Mouse (Mus musculus): Measurements from ENCODE around the gene Tomm7.
"Not testable (repeated sequence)": the region's sequence is repeated elsewhere in the genome, so short reads cannot be mapped to it uniquely, and the experiment has no call there.

Gene Tomm7

GRCm38 (mm10) chr5:23843674-23844530 is at the start of gene Tomm7:
Gene Tomm7, minus strand, starts transcription at chr5:23844161.
- peak; percentile 97 for DNase-seq (ENCODE audit: low spot score)

GRCm38 (mm10) chr5:23893156-23893863 is 49.3 kb upstream of the Tomm7 start:
- DNase-seq (ENCODE audit: low spot score): no peak

- DNase-seq (ENCODE audit: low spot score): peak; percentile 59
Observed at GRCm38 (mm10) chr5:23890734-23891133, 46.8 kb upstream of the Tomm7 start.

- no peak for DNase-seq (ENCODE audit: low spot score)
Observed at GRCm38 (mm10) chr5:23889461-23889860, 45.5 kb upstream of the Tomm7 start.

GRCm38 (mm10) chr5:23887111-23887510 is 43.1 kb upstream of the Tomm7 start:
- no peak for DNase-seq (ENCODE audit: low spot score)

GRCm38 (mm10) chr5:23874457-23874856 is 30.5 kb upstream of the Tomm7 start:
- no peak for DNase-seq (ENCODE audit: low spot score)

GRCm38 (mm10) chr5:23872586-23872985 is 28.6 kb upstream of the Tomm7 start:
- DNase-seq (ENCODE audit: low spot score): no peak

GRCm38 (mm10) chr5:23871323-23871722 is 27.4 kb upstream of the Tomm7 start:
- not testable (repeated sequence) for DNase-seq (ENCODE audit: low spot score)

GRCm38 (mm10) chr5:23865941-23866340 is 22.0 kb upstream of the Tomm7 start:
- DNase-seq (ENCODE audit: low spot score): no peak

GRCm38 (mm10) chr5:23864054-23864965 is 20.3 kb upstream of the Tomm7 start:
- no peak for DNase-seq (ENCODE audit: low spot score)

- DNase-seq (ENCODE audit: low spot score): no peak
Observed at GRCm38 (mm10) chr5:23863166-23864053, 19.4 kb upstream of the Tomm7 start.

GRCm38 (mm10) chr5:23862291-23862690 is 18.3 kb upstream of the Tomm7 start:
- peak; percentile 53 for DNase-seq (ENCODE audit: low spot score)

GRCm38 (mm10) chr5:23861721-23862120 is 17.8 kb upstream of the Tomm7 start:
- no peak for DNase-seq (ENCODE audit: low spot score)

- DNase-seq (ENCODE audit: low spot score): no peak
Observed at GRCm38 (mm10) chr5:23859896-23860295, 15.9 kb upstream of the Tomm7 start.

GRCm38 (mm10) chr5:23859087-23859718 is 15.2 kb upstream of the Tomm7 start:
- no peak for DNase-seq (ENCODE audit: low spot score)

GRCm38 (mm10) chr5:23858643-23859042 is 14.7 kb upstream of the Tomm7 start:
- DNase-seq (ENCODE audit: low spot score): no peak

GRCm38 (mm10) chr5:23858001-23858400 is 14.0 kb upstream of the Tomm7 start:
- no peak for DNase-seq (ENCODE audit: low spot score)

GRCm38 (mm10) chr5:23857189-23857588 is 13.2 kb upstream of the Tomm7 start:
- DNase-seq (ENCODE audit: low spot score): no peak

GRCm38 (mm10) chr5:23856164-23856563 is 12.2 kb upstream of the Tomm7 start:
- no peak for DNase-seq (ENCODE audit: low spot score)

- DNase-seq (ENCODE audit: low spot score): no peak
Observed at GRCm38 (mm10) chr5:23855484-23855883, 11.5 kb upstream of the Tomm7 start.

GRCm38 (mm10) chr5:23852916-23853315 is 9.0 kb upstream of the Tomm7 start:
- DNase-seq (ENCODE audit: low spot score): not testable (repeated sequence)
